Mouse (Mus musculus): Measurements from ENCODE around the gene Olfr809.

DNA sequence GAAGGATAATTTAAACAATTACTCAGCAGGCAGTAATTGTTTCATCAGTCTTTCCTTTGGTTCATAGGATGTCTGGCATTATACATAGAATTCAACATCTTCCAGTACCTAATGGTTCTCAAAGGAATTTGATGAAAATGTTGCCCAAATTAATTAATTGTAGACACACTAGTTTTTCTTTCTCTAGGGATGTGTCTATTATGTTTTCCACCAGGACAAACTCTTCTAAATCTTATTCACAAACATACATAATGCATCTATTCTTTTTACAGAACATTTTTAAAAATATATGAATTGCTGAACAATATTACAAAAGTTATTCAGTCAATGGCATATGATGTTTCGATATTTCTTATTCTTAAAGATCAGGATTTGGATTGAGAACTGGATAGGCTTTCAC is 9.3 kb upstream of the Olfr809 start, which contains the start of gene Olfr808:
- TF ChIP-seq POLR2A (IDR thresholded peaks at IDR 0.05; ENCODE audit: borderline replicate concordance, insufficient read depth, low read length) (no peak), CTCF (IDR thresholded peaks at IDR 0.05; ENCODE audit: borderline replicate concordance, insufficient read depth, low read depth, low read length) (no peak)

Measured in cerebellum, adult 2 months (tissue).